Mouse (Mus musculus) mature B cell (primary cell): Measurements from ENCODE around the gene Notch3.

Source experiments
- in situ Hi-C: fragments of 300-500 bp; cut with MboI; formaldehyde crosslinking; loops from 2 replicates; pipeline ENCODE4 v1.14.3; 2019

Gene Notch3

DNA sequence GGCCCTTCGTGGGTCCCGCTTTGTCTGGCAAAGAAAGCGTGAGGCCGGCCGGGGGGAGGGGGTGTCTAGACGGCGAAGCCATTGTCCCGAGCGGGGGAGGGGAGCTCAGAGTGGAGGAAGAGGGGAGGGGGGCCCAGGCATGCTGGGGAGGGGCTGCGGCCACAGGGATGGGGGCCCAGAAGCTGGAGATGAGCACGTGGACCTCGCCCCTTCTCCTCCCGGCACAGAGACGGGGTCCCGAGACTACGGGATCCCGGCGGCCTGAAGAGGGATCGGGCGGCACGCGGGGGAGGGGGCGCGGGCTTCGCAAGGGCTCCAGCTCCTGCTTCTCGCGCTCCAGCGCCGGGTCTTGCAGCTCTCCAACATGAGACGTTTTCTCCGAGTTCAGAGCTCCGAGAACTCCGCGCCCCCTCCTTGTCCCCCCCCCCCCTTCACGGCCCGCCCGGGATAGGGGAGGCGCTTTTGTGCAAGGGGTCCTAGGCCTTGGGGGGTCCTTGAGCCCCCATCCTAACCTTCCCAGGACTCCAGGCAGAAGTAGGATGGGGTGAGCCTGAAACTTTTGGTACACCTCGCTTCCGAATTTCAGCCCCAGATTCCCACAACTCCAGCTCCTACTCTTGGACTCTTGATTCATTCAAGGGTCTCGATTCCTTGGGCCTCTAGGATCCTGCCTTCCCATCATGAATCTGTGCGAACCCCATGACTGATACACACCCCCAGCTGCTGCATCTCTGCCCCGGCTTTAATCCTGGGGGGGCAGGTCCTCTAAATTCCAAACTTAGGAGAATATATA is 653 bp downstream of the Notch3 start:
- in situ Hi-C loops, result no loop called here

DNA sequence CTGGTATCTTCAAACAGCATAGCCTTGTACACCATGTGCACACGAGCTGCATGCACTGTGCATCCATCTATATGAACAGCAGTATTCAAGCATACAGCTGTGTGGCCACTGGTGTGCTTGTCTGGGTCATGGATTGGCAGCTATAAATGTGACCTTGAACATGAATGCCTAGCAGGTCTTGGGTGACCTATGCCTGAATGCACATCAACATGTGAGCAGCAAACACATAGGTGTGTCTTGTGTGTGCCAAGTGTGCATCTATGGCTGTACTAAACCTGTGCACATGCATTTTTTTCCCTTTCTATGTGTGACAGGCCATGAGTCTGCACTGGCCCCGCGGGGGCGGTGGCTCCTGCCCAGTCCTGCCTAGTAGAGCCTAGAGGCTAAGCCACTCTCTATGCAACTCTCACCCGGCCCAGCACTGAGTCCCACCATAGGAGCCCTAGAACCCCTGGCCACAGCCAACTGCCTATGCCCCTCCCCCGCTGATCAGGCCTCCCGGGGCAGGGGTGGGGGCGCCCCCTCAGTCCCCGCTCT is 1.3 kb downstream of the Notch3 start:
- in situ Hi-C loops, result no loop called here

DNA sequence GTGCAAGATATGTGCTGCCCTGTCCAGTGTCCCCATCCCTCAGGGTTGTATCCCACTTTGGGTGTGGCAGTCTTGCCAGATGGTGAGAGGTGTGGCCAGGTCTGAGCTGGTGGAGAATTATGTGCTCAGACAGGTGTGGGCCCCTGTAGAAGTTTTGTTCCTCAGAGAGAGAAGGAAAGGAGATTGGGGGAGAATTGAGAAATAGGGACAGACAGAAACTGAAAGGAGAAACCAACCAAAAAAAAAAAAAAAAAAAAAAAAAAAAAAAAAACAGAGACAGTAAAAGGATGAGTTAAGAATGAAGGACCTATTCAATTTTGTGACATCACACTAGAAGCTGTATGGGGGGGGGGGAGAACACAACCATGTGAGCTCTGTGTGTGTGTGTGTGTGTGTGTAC is 1.9 kb downstream of the Notch3 start:
- in situ Hi-C loops, result no loop called here

DNA sequence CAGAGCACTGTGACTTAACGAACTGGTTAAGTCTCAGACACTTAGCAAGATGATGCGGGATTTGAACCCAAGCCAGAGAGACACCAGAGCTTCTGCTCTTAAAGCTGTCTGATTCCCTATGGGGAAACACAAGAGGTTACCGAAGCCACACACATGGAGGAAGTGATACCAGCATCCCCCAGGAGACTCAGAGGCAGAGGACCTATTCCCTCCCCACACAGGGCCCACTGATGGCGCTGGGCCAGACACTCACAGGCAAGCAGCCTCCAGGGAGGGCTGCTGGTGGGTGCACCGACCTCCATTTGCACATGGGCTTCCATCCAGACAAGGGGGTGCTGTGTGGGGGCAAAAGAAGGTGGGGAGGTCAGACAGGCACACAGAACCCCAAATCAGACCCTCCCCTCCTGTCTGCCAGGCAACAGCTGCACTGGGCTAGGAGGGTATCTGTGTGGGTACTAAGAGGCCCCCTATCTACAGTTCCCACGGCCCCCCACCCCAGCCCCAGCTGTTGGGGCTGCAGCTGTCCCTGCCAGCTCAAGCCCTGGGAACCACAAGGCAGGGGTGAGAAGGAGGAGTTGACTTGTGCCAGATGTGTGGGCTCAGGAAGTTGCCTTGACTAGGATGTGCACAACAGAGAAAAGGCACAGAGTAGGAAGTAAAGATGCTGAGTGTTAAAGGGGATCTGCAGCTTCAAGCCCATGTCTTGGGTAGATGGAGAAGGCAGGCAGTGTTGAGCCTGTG is 2.6 kb downstream of the Notch3 start:
- in situ Hi-C loops, result no loop called here

DNA sequence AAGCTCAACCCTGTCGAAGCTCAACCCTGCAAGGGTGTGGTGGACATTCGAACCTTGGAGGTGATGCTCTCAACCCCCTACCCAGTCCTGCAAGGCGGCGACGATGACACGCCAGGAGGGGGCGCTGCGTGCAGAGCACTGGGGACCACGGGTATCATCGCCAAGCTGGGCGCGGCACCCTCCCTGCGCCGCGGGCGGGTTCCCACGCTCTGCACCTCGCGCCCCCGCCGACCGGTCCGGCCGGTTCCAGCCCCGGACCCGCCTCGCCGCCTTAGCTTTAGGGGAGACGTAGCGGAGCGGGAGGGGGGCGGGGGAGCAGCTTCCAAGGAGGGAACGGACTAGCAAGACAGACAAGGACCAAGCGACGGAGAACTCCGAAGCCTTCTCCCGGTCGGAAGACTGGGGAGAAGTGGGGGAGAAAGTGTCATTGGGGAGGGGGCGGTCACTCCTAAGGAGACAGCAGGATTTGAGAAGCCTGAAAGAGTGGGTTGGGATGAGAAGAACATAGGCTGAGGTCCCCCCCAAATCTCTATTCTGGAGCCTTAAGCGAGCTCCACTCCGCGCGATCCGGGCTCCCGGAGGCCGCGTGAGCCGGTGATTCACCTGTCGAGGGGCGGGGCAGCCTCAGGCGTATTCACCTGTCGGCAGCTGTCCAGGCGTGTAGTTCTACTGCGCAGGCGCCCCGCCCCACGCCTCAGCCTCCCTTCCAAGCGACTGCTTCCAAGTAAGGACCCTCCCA is 4.4 kb downstream of the Notch3 start:
- in situ Hi-C loops, result no loop called here

DNA sequence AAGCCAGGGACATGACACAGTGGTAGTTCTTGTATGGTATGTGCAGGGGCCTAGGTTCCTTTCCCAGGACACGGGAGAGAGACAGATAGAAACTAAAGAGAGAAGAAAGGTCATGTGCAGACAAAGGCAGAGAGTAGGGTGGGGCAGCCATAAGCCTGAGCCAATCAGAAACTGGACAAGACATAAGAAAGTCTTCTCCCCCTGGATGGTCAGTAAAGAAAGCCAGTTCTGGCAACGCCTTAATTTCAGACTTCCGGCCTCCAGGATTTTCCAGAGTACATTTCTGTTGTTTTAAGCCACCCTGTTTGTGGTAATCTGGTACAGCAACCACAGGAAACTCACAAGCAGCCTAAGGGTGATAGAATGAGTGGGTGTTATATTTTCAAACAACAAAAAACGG is 5.8 kb downstream of the Notch3 start:
- in situ Hi-C loops, result no loop called here

DNA sequence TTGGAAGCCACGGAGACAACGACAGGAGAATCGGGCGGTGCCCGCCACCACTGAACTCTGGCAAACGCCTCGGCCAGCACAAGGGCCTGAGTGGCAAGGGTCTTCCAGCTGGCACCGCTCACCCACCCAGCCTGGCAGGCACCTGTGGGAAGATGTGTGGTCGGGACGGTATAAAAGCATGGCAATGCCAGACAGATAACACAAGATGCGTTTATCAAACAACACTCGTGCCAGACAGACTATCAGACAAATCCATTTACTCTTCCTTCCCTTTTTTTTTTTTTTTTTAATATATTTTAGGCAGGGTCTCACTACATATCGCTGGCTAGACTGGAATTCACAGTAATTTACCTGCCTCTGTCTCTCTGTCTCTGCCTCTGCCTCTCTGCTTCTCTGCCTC is 7.8 kb downstream of the Notch3 start:
- in situ Hi-C loops, result no loop called here

DNA sequence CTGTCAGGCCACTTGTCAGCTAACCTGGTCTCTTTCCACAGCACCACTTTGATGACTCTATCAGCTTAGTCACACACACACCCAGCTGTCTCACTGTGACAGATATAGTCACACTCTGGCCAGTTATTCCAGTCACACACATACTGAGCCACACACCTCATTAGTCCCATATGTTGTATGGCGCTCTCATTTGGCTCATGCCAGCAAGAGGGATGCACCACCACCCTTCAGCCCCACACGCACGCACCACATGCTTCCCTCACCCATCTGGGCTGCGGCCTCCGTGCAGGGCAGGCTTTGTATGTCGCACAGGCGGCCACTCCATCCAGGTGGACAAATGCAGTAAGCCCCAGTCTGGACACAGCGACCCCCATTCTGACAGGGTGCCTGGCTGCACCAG is 19.9 kb downstream of the Notch3 start:
- in situ Hi-C loops, result no loop called here

DNA sequence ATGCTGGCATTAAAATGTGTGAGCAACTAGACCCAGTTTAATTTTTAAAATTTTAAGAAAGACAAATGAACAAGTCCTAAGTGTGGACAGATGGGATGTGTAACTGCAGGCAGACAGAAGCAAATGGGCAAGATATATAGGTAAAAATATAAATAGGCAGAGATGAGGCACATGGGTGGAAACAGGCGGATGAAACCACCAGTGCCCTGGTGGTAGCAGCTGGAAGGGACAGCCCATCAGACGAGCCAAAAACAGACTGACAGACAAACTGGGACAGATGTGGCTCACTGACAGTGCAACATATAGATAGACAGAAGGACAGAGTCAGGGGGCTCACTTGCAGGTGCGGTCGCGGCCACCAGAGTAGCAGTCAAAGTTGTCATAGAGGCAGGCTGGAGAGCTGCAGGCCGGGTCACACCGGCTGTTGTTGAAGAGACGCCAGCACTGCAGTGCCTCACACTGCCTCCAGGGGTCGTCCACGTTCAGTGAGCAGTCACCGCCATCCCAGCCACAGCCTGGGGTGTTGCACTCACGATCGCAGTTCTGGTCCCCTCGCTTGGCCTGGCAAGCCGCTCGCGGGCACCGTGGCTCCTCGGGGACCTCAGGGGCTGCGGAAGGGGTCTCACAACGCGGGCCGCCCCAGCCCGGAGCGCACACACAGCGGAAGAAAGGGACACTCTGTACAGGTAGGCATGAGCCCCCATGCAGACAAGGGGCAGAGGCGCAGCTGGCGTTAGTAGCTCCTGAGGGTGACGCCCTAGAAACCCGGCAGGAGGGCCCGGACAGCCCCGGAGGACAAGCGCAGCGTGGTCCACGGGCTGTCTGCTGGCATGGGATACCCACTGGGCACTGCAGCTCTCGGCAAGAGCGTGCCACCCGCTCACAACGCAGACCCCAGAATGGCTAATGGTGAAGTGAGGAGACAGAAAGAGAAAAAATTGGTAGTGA is 23.5 kb downstream of the Notch3 start:
- in situ Hi-C loops, result no loop called here

DNA sequence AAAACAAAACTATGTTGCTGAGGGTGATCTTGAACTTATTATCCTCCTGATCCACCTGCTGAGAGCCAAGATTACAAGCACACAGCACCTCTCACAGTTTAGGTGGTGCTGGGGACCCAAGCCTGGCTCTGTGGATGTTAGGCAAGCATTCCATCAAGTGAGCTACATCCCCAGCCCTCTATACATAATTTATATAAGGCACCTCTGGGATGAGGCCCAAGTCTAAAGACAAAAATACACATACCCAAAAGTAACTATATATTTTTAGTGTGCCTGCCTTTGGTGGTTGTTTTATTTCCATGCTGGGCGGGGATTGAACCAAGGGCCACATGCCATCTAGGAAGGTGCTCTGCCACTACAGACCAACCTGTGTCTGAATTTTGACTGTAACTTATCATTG is 24.4 kb downstream of the Notch3 start:
- in situ Hi-C loops, result no loop called here

DNA sequence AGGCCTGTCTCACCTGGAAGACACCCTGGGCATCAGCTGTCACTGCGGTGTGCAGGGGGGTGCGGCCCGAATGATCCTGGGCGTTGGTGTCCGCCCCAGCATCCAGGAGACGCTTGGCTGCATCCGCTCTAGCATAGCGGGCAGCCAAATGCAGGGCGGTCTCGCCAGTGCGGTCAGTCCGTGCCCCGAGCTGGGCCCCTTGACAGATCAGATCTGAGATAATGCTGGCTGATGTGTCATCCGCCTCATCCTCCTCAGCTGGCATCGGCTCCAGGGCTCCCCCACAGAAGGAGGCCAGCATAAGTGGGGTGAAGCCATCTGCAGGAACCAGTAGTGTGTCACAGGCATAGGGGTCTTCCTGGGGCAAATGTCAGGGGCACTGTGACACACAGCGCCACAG is 33.3 kb downstream of the Notch3 start:
- in situ Hi-C loops, result no loop called here

DNA sequence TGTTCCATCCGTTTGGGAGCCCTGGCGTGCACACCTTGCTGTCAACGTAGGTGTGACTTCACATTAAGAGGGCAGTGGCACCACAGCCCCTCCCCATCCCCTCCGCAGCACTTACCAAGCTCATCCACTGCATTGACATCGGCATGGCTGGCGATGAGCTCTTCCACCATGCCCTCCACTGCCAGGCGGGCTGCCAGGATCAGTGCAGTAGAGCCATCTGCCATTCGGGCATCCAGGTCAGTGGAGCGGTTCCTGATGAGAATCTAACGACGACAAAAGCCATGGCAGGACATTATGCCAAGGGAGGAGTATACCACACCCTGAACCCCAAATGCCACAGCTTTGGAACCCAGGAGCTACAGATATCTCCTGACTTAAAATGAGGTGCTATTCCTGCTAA is 34.6 kb downstream of the Notch3 start:
- in situ Hi-C loops, result no loop called here

DNA sequence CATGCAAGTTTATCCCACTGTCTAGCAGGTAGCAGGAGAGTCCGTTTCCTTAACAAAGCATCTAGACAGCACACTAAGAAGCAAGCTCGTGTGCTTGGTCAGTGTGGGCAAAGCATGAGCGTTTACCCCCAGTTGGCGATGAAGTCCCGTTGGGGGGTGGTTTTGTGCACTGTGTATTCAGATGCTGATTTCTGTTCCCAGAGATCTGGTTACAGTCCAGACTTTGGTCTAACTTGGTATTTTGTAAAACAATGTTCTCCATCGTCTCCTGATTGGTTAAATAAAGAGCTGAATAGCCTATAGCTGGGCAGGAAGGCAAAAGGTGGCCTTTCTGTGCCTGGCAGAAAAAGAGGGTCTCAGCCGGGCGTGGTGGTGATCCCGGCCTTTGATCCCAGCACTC is 36.1 kb downstream of the Notch3 start:
- in situ Hi-C loops, result no loop called here

DNA sequence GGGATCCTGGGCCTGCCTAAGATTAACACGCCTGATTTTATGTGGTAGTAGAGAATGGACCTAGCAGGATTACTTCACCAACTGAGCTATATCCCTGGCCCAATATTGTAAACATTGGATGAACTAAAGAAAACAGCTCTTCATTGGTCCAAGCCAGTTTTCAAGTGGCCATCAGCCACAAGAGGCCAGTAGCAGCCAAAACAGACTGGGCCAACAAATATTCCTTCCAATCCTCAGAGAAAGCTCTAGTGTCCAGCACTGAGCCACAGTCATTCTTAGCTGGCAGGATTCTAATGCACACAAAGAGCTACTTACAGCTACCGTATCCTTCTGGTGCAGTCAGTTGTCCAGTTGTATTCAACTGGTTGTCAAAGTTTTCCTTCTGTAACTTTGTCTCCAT is 39.5 kb downstream of the Notch3 start:
- in situ Hi-C loops, result no loop called here

DNA sequence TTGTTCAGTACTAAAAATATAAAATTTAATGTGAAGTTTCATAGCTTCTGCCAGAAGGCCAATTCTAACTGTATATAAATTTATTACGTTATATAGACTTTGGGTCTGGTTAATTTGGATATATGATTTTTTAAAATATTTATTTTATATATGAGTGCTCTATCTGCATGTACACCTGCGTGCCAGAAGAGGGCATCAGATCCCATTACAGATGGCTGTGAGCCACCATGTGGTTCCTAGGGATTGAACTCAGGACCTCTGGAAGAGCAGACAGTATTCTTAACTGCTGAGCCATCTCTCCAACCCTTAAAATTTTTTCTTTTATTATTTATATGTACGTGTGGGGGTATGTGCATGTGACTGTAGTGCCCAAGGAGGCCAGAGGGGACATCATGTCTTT is 41.2 kb downstream of the Notch3 start:
- in situ Hi-C loops, result no loop called here

DNA sequence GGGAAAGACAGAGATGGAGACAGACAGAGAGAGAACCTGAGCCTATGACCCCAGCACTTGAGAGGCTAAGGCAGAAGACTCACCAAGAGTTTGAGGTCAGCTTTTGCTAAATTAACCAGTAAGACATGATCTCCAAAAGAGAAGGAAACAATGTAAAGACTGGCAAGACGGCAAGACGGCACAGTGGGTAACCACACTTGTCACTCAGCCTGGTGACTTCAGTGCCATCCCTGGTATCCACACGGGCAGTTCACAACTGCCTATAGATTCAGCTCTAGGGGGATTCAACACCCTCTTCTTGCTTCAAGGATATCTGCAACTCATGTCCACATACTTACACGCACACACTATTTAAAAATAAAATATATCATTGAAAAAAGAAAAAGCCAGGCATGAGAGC is 43.1 kb downstream of the Notch3 start:
- in situ Hi-C loops, result no loop called here

DNA sequence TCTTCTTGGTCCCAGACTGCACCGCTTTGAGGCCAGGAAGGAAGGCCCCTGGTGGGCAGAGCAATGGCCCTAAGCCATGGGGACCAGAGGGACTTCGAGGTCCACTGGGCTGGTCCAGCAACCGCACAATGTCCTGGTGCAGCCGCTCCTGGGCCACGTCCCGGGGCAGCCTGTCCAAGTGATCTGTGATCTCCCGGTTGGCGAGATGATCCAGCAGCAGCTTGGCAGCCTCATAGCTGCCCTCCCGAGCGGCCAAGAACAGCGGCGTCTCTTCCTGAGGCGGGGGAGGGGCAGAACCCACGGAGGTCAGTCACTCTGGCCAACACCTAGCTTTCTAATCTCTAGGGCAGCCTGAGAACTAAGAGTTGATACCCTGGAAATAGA is 44.1 kb downstream of the Notch3 start:
- in situ Hi-C loops, result no loop called here

DNA sequence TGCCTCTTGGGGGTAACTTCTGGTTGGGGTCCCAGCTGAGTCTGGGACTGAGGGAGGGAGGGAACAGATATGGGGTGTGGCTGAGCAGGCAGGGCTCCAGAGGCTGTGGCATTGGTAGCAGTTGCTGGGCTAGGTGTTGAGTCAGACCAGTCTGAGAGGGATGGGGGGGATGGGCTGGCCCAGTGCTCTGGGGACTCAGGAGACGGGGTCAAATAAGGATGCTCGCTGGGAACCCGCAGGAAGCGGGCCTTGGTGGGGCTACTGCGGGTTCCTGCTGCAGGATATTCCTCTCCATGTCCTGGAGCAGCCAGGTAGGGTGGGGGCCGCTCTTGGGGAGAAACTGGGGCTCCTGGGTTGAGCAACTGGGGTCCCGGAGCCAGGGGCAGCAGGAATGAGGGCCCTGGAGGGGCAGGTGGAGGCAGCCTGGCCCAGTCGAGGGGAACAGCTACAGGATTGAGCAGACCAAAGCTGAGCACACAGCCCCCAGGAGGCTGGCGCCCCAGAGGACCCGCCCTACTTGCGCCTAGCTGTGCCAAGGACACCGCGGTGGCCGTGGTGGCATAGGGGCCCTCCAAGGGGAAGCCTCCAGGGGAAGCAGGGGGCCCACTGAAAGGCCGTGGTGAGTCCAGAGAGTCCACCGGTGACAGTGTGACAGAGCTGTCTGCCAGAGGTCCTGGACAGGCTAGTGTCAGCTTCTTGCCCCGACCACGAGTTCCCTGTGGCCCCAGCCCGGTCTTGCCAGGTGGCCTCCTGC is 44.6 kb downstream of the Notch3 start:
- in situ Hi-C loops, result no loop called here

DNA sequence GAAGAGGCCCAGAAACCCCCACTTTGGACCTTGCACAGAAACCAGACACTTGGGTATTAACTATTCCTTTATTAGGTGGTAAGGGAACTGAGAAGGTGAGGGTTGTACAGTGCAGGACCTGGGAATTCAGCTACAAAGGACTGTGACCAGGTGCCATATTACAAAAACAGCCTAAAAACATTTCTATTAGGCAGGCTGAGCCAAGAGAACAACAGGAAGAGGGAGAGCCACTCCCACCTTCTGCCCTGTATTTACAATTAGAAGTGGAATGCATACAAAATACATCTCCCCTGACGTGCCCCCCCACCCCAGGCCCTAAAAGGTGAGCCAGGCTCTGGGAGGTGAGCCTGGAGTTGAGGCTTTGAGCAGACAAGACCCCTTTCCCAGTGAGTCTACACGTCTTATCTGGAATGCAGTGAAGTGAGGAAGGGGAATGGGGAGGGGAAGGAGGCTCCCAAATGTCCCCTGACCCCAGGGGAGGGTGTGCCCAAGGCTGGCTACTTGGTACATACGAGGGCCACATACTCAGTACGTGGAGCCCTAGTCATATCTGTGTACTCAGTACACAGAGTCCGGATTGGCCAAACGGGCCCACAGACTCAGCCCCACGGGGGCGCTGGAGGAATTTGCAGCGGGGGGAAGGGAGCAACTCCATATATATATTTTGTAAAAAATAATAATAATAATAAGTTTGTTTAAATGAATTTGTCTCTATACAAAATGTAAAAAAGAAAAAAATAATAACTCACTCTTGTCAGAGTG is 45.7 kb downstream of the Notch3 start:
- in situ Hi-C loops, result no loop called here

DNA sequence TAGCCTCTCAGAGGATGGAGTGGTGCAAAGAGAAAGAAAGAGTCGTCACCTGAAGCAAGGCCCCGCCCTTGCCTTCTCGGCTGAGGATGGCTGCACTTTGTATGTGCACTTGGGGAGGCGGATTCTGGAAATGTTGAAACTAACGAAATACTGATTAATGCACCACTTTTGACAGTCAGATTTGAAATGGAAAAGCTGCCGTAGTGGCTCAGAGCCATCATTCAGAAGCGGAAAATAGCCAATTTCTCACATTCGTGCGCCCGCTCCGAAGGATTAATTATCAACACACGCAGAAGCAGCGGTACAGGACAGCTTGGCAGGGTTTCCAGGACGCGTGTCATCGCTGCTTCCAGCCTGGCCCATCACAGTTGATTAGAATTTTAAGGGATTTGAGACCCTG is 47.5 kb downstream of the Notch3 start:
- in situ Hi-C loops, result no loop called here
